Mouse (Mus musculus): ENCODE measurements around the gene Tpcn2.

DNA sequence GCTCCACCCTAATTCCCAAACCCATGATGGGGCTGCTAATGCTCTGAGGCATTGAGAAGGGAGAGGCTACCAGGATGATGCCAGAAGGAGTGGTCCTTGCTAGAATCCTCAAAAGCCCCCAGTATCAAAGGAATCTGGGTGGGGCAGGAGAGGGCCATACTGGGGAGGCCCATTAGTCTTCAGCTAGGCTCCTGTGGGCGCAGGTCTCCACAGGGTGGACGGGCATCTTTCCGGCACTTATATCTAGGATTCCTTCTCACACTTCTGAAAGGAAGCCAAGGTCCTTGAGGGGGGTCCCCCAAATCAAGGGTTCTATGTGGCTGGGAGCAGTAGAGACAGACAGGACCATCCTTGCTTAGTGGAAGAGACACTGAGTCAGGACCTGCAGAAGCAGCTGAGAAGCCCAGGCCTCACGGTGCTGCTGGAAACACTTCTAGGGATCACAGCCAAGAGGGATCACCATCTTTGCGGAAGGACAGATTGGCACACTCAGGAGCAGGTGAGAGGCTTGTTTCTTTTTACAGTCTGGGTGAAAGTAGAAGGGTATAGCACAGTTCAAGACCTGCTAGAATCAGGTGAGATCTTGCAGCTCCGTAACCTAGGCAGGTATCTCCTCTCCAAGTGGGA is 31.1 kb upstream of the Tpcn2 start, which contains the start of gene Mrgprd:
- no peak for TF ChIP-seq CTCF (IDR thresholded peaks at IDR 0.05; ENCODE audit: borderline replicate concordance, insufficient read depth, low read length)
- TF ChIP-seq POLR2A (IDR thresholded peaks at IDR 0.05; ENCODE audit: low read depth, low read length): no peak

Measured in embryonic fibroblast, embryonic 13.5 days (primary cell).